Mouse (Mus musculus) ES-Bruce4 (cell line): ENCODE data around the gene Entpd1. TPM values are rescaled to one million over a fixed set of nuclear protein-coding genes. Genes with fewer than 3 reads are reported as not detected.

Source experiments
- H3K27ac ChIP-seq: 2 replicates; pipeline ENCODE4 v1.5.1; 2012; ENCODE audit warnings: low read length, inconsistent platforms; ENCODE audit not compliant: insufficient read depth
- H3K27me3 ChIP-seq: 2 replicates; pipeline ENCODE4 v1.6.1; 2012; ENCODE audit warnings: mild to moderate bottlenecking, low read length, inconsistent platforms; ENCODE audit not compliant: control insufficient read depth, poor library complexity, insufficient read depth, severe bottlenecking
- H3K36me3 ChIP-seq: 2 replicates; pipeline ENCODE4 v1.6.1; 2012; ENCODE audit warnings: inconsistent platforms, mild to moderate bottlenecking, low read length, moderate library complexity; ENCODE audit not compliant: control insufficient read depth, poor library complexity, insufficient read depth, severe bottlenecking
- H3K4me1 ChIP-seq: one replicate; pipeline ENCODE4 v1.8.1; 2011; ENCODE audit warnings: low read length; ENCODE audit not compliant: control insufficient read depth, insufficient read depth
- H3K4me3 ChIP-seq: 2 replicates; pipeline ENCODE4 v1.5.1; 2011; ENCODE audit warnings: low read depth, mild to moderate bottlenecking, low read length
- H3K9ac ChIP-seq: 2 replicates; pipeline ENCODE4 v1.6.1; 2012; ENCODE audit warnings: low read depth, mild to moderate bottlenecking, inconsistent platforms; ENCODE audit not compliant: poor library complexity, severe bottlenecking
- H3K9me3 ChIP-seq: replicated peaks from 2 replicates; pipeline ENCODE4 v1.6.1; 2012; ENCODE audit warnings: mild to moderate bottlenecking, low read length, inconsistent platforms; ENCODE audit not compliant: control insufficient read depth, poor library complexity, insufficient read depth, severe bottlenecking
- CTCF ChIP-seq: IDR thresholded peaks from one replicate; pipeline ENCODE4 v1.8.1; 2011; ENCODE audit warnings: low read depth, low read length
- EP300 ChIP-seq: IDR thresholded peaks from 2 replicates; pipeline ENCODE4 v1.6.1; 2011; ENCODE audit warnings: low read depth, low read length; ENCODE audit not compliant: insufficient read depth
- POLR2A ChIP-seq: IDR thresholded peaks from one replicate; pipeline ENCODE4 v1.8.1; 2011; ENCODE audit warnings: low read length; ENCODE audit not compliant: insufficient read depth
- polyA plus RNA-seq: library from polyadenylated mRNA; stranded (reverse); fragments of >200 nt; gene quantifications from 2 replicates; pipeline ENCODE4 v1.2.4, GENCODE M21; 2011; ENCODE audit warnings: low read depth; ENCODE audit not compliant: missing spikeins, insufficient read depth, insufficient read length

Entpd1 gene
- polyA plus RNA-seq, 1 experiment: not detected

GRCm38 (mm10) chr19:40767189-40767588, 155.0 kb downstream of the Entpd1 start:
- Histone ChIP-seq H3K4me3 (no peak overlapping the region), H3K27ac (no peak overlapping the region), H3K9me3 (no peaks in the 10 kb centered on the region), H3K36me3 (no peaks in the 10 kb centered on the region), H3K4me1 (no peaks in the 10 kb centered on the region), H3K9ac (no peak overlapping the region), H3K27me3 (no peaks in the 10 kb centered on the region; the same call in 1 of the 2 replicates)
- TF ChIP-seq POLR2A: no peak
- no peak for TF ChIP-seq CTCF
- no peak for TF ChIP-seq EP300

- H3K9me3 ChIP-seq: no peaks in the 10 kb centered on the region
- no peak overlapping the region for H3K4me3 ChIP-seq
- no peak for TF ChIP-seq EP300
- H3K27me3 ChIP-seq: no peaks in the 10 kb centered on the region
- no peaks in the 10 kb centered on the region for H3K4me1 ChIP-seq
- H3K9ac ChIP-seq: no peak overlapping the region
- H3K27ac ChIP-seq: no peak overlapping the region
- H3K36me3 ChIP-seq: no peaks in the 10 kb centered on the region
Observed at GRCm38 (mm10) chr19:40769341-40769770, 157.2 kb downstream of the Entpd1 start.

- no peaks in the 10 kb centered on the region for H3K27me3 ChIP-seq
- H3K9ac ChIP-seq: no peak overlapping the region
- no peaks in the 10 kb centered on the region for H3K4me1 ChIP-seq
- H3K9me3 ChIP-seq: no peaks in the 10 kb centered on the region
- no peaks in the 10 kb centered on the region for H3K36me3 ChIP-seq
- TF ChIP-seq POLR2A (no peak), CTCF (no peak), EP300 (no peak)
- H3K4me3 ChIP-seq: no peak overlapping the region
- H3K27ac ChIP-seq: no peak overlapping the region
Observed at GRCm38 (mm10) chr19:40788004-40788714, 176.0 kb downstream of the Entpd1 start.

DNA sequence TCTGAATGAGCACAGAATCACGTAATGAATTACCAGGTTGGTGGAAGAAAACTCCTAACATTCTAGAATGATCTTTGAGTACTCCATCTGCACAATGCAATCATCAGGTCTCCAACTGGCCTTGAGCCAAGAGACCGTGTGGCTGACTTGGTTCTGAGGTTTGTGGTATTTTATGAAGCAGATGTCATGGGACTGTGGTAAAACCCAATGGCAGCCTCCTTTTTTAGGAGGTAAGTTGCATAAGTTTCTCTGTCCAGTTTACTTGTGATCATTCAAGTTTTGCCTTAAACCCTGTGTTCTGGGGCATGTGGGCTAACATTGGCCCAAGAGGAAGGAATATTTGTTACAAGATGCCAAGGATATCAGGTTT, 176.5 kb downstream of the Entpd1 start:
- Histone ChIP-seq H3K27ac (no peak overlapping the region), H3K4me1 (no peaks in the 10 kb centered on the region), H3K9me3 (no peaks in the 10 kb centered on the region), H3K4me3 (no peak overlapping the region), H3K36me3 (no peaks in the 10 kb centered on the region), H3K27me3 (no peaks in the 10 kb centered on the region), H3K9ac (no peak overlapping the region)
- TF ChIP-seq POLR2A: no peak
- TF ChIP-seq CTCF: no peak
- no peak for TF ChIP-seq EP300

Other genes with a start within 250 kb of the Entpd1 start
- gene Sorbs1, start 98.6 kb upstream of the Entpd1 start, polyA plus RNA-seq: 80.7 and 84.4 TPM in 2 replicates
- gene Aldh18a1, start 23.9 kb upstream of the Entpd1 start, polyA plus RNA-seq: 39.1 and 46.3 TPM in 2 replicates
- 8.6 and 8.7 TPM in 2 replicates for gene Tctn3, start 133 bp upstream of the Entpd1 start, polyA plus RNA-seq
- 0.53 and 0.60 TPM in 2 replicates for gene Cc2d2b, start 136.4 kb downstream of the Entpd1 start, polyA plus RNA-seq
- 7.4 and 9.4 TPM in 2 replicates for gene Ccnj, start 218.9 kb downstream of the Entpd1 start, polyA plus RNA-seq